Mouse (Mus musculus) thymus, adult 2 months (tissue): ENCODE data around the gene Psma7. TPM values are rescaled to one million over a fixed set of nuclear protein-coding genes. Genes with fewer than 3 reads are reported as not detected.

Experiments
- DNase-seq: peaks from one replicate; pipeline ENCODE4 v3.0.0; 2021
- H3K27ac ChIP-seq: fragments of 200-500 bp; 2 replicates; pipeline ENCODE4 v1.5.1; 2012; ENCODE audit warnings: low read length, control low read depth; ENCODE audit not compliant: control insufficient read depth, insufficient read depth
- H3K27me3 ChIP-seq: fragments of 200-500 bp; 2 replicates; pipeline ENCODE4 v1.6.1; 2012; ENCODE audit warnings: mild to moderate bottlenecking, low read length, moderate library complexity, mixed read lengths; ENCODE audit not compliant: control insufficient read depth, insufficient read depth
- H3K36me3 ChIP-seq: fragments of 200-500 bp; 2 replicates; pipeline ENCODE4 v1.6.1; 2012; ENCODE audit warnings: mild to moderate bottlenecking, low read length, moderate library complexity; ENCODE audit not compliant: control insufficient read depth, insufficient read depth
- H3K4me1 ChIP-seq: fragments of 200-500 bp; replicated peaks from 2 replicates; pipeline ENCODE4 v1.6.1; 2012; ENCODE audit warnings: low read length; ENCODE audit not compliant: control insufficient read depth, insufficient read depth
- H3K4me3 ChIP-seq: fragments of 200-500 bp; 2 replicates; pipeline ENCODE4 v1.5.1; 2012; ENCODE audit warnings: mild to moderate bottlenecking, low read length, control low read depth, moderate library complexity; ENCODE audit not compliant: control insufficient read depth, insufficient read depth
- CTCF ChIP-seq: fragments of 200-500 bp; IDR thresholded peaks from 2 replicates; pipeline ENCODE4 v1.5.1; 2012; ENCODE audit warnings: mild to moderate bottlenecking, control low read depth, low read length, moderate library complexity, borderline replicate concordance; ENCODE audit not compliant: control insufficient read depth, poor library complexity, insufficient read depth; ENCODE audit errors: extremely low read depth
- POLR2A ChIP-seq: fragments of 200-500 bp; IDR thresholded peaks from 2 replicates; pipeline ENCODE4 v1.6.1; 2012; ENCODE audit warnings: mild to moderate bottlenecking, low read length, control low read depth, moderate library complexity; ENCODE audit not compliant: control insufficient read depth, poor library complexity, insufficient read depth; ENCODE audit errors: extremely low read depth
- WGBS: fragments of 180-500 bp; shearing (Covaris S2); methylation state at CpG from one replicate; pipeline ENCODE4 v1.1.7; 2018; 5-methylcytosine and 5-hydroxymethylcytosine counted together
- polyA plus RNA-seq: library from polyadenylated mRNA; depleted of rRNA; stranded (reverse); fragments of >200 nt; gene quantifications from 2 replicates; pipeline ENCODE4 v1.2.3, GENCODE M21; 2012

Gene Psma7
- polyA plus RNA-seq, 1 experiment, result 250 TPM

DNA sequence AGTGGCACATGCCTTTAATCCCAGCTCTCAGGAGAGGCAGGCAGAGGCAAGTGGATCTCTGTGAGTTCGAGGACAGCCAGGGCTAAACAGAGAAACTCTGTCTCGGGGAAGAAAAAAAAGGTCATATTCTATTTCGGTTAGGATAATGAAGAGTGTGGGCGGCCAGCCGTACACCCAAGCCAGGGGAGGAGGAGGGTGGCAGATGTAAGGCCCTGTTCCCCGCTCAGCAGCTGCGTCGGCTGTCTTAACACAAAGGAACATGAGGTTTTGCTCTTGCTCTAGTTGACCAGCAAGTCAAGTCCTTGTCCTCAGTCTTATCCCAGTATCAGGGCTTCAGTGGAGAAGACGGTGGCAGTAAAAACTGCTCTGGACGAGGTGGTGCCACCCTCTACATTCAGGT is 40.8 kb upstream of the Psma7 start:
- Histone ChIP-seq H3K27me3 (no peaks in the 10 kb centered on the region), H3K36me3 (peaks cover 10% of the 10 kb centered on the region), H3K4me1 (no peaks in the 10 kb centered on the region), H3K4me3 (no peak overlapping the region), H3K27ac (no peak overlapping the region)
- WGBS, result 95% methylated on average over 10 of the region's 10 CpGs
- TF ChIP-seq CTCF, result no peak
- no peak for TF ChIP-seq POLR2A
- no peak for DNase-seq

DNA sequence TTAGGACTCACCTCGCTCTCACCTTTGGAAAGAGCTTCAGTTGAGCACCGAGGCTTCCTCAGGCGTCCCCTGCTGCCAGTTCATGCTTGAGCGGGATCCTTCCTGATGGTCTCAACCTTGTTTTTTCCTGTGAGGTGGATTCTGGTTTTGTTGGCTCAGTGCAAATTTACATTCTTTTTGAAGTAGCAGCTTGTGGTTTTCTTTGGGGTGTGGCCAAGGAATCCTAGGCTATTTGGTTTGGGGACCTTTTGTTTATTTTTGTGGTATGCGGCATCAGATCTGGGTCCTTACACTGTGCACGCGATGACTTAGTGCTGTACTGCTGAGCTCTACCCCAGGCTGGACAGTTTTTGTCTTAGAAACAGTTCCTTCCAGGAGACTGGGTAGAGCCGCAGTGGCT is 38.4 kb upstream of the Psma7 start:
- no peak for DNase-seq
- WGBS, result 91% methylated on average over 8 of the region's 8 CpGs
- Histone ChIP-seq H3K27ac (no peak overlapping the region), H3K36me3 (peaks cover 16% of the 10 kb centered on the region), H3K4me1 (no peaks in the 10 kb centered on the region), H3K4me3 (no peak overlapping the region), H3K27me3 (no peaks in the 10 kb centered on the region)
- TF ChIP-seq POLR2A (no peak), CTCF (no peak)

DNA sequence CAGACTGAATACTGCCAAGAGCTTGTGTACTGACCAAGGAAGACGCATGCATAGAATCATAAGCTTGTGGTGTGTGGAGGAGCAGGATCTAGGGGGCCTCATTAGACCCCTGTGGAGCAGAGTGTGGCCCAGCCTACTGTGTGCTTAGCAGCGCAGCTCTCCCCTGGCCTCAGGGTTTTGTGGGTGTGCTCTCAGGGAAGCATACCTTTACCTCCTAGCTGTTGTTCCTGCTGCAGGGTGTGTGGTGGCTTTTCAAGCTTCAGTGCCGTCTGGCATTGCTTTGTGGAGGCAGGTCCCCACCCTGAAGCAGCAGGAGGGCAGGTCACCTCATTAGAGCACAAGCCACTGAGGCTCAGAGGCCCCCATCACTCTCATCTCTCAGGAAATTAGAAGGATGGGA is 35.4 kb upstream of the Psma7 start:
- no peak overlapping the region for H3K27ac ChIP-seq
- TF ChIP-seq POLR2A (no peak), CTCF (no peak)
- no peak for DNase-seq
- WGBS, result 96% methylated on average over 3 of the region's 3 CpGs
- H3K4me1 ChIP-seq, result peaks cover 11% of the 10 kb centered on the region
- H3K27me3 ChIP-seq, result no peaks in the 10 kb centered on the region
- H3K4me3 ChIP-seq, result no peak overlapping the region
- H3K36me3 ChIP-seq, result peaks cover 11% of the 10 kb centered on the region; the same call in 1 of the 2 replicates

DNA sequence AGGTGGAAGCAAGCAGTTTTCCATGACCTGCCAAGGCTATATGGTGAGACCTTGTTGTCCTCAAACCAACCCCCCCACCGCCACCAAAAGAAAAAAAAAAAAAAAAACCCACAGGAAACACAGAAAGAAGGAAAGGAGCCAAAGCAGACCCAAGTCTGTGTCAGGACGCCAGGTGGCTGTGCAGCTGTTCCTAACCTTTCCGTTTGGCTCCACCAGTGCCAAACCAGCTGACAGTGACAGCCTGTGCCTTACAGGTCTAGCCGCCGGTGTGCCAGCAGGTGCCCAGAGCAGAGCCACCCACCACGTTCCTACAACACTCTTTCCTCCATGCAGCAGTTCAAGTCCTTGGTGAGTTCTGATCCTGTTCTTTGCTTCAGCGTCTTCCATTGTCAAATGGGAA is 30.7 kb upstream of the Psma7 start:
- DNase-seq, result peak; percentile 66
- TF ChIP-seq POLR2A (no peak), CTCF (no peak)
- 17% methylated on average over 7 of the region's 7 CpGs for WGBS

DNA sequence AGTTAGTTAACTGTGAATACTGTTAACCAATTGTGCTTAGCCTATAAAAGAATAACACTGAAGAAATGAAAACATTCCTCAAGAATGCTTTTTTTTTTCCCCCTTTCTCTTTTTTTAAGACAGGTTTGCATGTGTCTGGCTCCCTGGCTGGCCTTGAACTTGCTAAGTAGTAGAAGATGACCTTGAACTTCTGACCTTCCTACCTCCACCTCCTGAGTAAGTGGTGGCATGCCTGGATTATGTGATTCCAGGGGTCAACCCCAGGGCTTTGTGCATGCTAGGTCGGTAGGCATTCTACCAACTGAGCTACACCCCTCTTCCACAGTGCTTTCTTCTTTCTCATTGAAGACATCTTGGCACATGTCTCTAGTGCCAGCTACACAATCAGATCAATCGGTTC is 29.4 kb upstream of the Psma7 start:
- no peak for DNase-seq
- no peaks in the 10 kb centered on the region for H3K27me3 ChIP-seq
- H3K36me3 ChIP-seq, result no peaks in the 10 kb centered on the region
- WGBS, result 91% methylated on average over 2 of the region's 2 CpGs
- TF ChIP-seq POLR2A (no peak), CTCF (no peak)
- H3K27ac ChIP-seq, result no peak overlapping the region
- H3K4me1 ChIP-seq, result peaks cover 30% of the 10 kb centered on the region
- no peak overlapping the region for H3K4me3 ChIP-seq

More for the DNA sequence above, 30.7 kb upstream of the Psma7 start:
- peaks cover 30% of the 10 kb centered on the region for H3K4me1 ChIP-seq
- H3K27ac ChIP-seq, result peak overlapping the region; percentile 70
- no peaks in the 10 kb centered on the region for H3K27me3 ChIP-seq
- H3K36me3 ChIP-seq, result peaks cover 5% of the 10 kb centered on the region; the same call in 1 of the 2 replicates
- no peak overlapping the region for H3K4me3 ChIP-seq

DNA sequence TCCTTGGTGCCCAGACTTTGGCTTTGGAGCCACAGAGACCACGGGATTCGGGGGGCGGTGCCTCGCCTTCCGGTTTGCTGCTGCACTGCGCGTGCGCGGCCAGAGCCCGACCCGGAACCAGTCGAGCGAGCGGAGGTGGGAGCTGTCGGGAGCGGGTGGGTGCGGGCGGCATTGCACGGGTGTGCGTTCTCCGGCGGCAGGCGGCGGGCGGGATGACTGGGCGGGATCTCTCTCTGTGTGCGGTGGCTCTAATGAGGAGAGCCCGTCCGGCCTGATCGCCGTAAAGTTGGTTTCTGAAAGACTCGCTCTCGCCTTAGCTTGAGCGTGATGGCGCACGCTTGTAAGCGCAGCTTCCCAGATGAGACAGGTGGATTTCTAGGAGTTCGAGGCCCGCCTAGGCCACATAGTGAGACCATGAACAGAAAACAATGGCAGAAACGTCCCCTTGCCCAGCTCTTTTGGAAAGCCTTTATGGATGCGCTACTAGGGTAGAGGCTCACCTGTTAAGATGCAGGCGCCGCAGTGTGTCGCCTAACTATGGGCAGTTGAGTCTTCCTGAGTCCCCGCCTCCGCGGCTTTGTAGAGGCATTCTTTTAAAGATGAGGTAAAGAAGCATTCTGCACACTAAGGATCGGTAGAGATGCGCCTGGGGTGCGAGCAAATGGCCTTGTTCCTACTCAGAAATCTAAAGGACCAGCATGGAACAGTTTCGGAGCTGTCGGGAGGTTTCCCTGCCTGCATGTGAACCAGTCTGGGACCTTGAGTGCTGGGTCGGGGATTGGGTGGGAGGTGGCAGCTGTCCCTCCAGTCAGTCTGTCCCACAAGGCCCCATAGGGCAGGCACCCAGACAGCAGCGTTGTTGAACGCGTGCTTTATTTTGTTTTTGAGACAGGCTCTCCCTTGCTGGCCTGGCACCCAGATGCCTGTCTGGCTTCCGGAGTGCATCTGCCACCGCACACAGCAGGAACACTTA is 28.5 kb upstream of the Psma7 start, which contains the start of gene Mtg2:
TSS of gene Mtg2 (plus strand) at position 108 of the 973 bp plus-strand sequence.
- Histone ChIP-seq H3K27me3 (no peaks in the 10 kb centered on the region), H3K4me3 (peak within 1 kb of the TSS; percentile 96), H3K36me3 (no peaks in the 10 kb centered on the region), H3K27ac (peak within 1 kb of the TSS; percentile 9; the same call in 1 of the 2 replicates), H3K4me1 (peaks cover 30% of the 10 kb centered on the region)
- TF ChIP-seq CTCF (0 out of 2 replicates have a peak, but pooled peaks have one; percentile 25), POLR2A (peak; percentile 92)
- peak; percentile 95 for DNase-seq
- 7% methylated on average over 58 of the region's 58 CpGs for WGBS
